Mouse (Mus musculus): ENCODE results near the gene Epyc. TPM values are rescaled to one million over a fixed set of nuclear protein-coding genes. Genes with fewer than 3 reads are reported as not detected.

The Epyc gene
- not detected for polyA plus RNA-seq (2017; shearing (Covaris generic))

DNA sequence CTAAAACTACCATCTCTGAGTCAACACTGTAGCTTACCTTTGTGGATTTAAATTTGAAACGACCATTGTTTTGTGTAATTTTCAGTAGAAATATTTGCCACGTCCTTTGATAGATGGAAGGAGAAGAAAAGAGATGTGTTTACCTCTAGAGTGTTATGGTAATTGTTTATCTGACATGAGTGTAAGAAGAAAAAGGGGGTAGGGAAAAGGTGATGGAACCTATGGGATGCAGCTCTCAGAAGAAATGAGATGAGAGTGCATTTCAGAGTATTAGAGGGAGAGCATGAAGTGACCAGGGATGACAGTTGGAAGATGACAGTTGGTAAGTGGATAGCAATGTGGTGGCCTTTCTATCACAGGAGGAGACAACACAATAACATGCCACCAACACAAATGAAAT lies at the start of gene Epyc:
Epyc (plus strand) TSS at position 301 of the 400 bp plus-strand sequence.

DNA sequence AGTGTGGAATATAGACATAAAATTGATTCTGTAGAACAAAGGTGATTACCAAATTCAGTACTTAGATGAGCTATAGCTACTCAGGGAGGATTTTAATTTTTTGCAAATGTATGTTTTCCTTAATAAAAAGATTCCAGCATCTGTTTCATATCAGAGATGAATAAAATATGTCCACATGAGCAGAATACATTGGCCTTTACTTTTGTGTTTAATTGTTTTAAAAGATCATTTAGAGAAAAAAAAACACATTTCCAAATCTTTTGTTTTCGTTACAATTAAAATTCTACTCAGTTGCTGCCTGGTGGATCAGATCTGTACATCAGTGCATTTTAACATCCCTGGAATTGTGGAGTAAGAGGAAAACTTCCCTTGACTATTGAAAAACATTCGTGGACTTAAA lies 37.3 kb upstream of the Epyc start, which contains the start of gene Kera:
Kera (plus strand) TSS at position 301 of the 400 bp plus-strand sequence.

DNA sequence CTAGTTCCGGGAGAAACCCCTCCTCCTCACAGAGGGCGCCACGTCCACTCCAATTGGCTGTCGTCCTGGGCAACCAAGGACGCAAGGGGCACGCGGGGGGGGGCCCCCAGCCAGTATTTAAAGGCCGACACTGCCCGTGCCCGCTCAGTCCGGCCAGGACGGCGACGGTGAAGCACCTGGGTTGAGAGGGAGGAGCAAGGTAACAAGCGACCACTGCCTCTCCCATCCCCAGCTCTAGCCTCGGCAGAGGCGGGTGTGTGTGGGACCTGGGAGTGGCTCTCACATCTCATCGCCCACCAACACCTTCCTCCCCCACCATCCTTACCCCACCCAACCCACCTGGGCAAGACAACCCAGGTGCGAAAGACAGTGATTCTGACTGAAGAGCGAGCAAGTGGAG lies 49.0 kb downstream of the Epyc start, which contains the start of gene Ccer1:
Ccer1 (plus strand) TSS at position 147 of the 400 bp plus-strand sequence.

DNA sequence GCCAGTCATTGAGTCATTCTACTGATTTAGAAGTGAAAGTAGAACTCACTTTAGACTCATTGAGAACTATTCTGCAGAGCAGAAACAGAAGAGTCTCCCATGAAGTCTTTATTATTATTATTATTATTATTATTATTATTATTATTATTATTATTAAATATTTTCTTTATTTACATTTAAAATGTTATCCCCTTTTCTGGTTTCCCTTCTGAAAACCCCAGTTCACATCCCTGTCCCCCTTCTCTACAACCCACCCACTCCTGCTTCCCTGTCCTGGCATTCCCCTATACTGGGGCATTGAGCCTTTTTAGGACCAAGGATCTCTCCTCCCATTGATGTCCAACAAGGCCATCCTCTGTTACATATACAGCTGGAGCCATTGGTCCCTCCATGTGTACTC lies 82.8 kb downstream of the Epyc start, which contains the start of gene C030005K15Rik:
C030005K15Rik (minus strand) TSS at position 101 of the 400 bp plus-strand sequence.

Other genes with a start within 250 kb of the Epyc start
- gene Dcn, start 164.5 kb upstream of the Epyc start, polyA plus RNA-seq (2017; shearing (Covaris generic)): not detected
- not detected for gene Lum, start 78.9 kb upstream of the Epyc start, polyA plus RNA-seq (2017; shearing (Covaris generic))
- gene Kera, start 37.2 kb upstream of the Epyc start, polyA plus RNA-seq (2017; shearing (Covaris generic)): not detected
- not detected for gene Ccer1, start 49.0 kb downstream of the Epyc start, polyA plus RNA-seq (2017; shearing (Covaris generic))
- not detected for gene C030005K15Rik, start 82.7 kb downstream of the Epyc start, polyA plus RNA-seq (2017; shearing (Covaris generic))